Mouse (Mus musculus): ENCODE measurements around the gene Capn15. TPM values are rescaled to one million over a fixed set of nuclear protein-coding genes. Genes with fewer than 3 reads are reported as not detected.

Capn15 gene
- polyA plus RNA-seq, 1 experiment from 2014 or later: 8.3 TPM

GRCm38 (mm10) chr17:25949981-25950380 lies 35.6 kb downstream of the Capn15 start:
- Histone ChIP-seq H3K4me2 (ENCODE audit: low read depth, low read length) (no peak overlapping the region), H3K27ac (ENCODE audit: low read depth) (no peak overlapping the region), H3K9ac (replicated peaks) (no peak overlapping the region), H3K4me3 (ENCODE audit: low read depth, low read length) (no peak overlapping the region), H3K27me3 (ENCODE audit: insufficient read depth, low read length) (peaks cover 42% of the 10 kb centered on the region), H3K4me1 (ENCODE audit: insufficient read depth) (peaks cover 35% of the 10 kb centered on the region), H3K9me3 (ENCODE audit: low read length) (no peaks in the 10 kb centered on the region), H3K36me3 (replicated peaks; ENCODE audit: insufficient read depth, low read length) (no peaks in the 10 kb centered on the region)
- TF ChIP-seq CTCF (IDR thresholded peaks at IDR 0.05; ENCODE audit: low read depth) (no peak), EP300 (IDR thresholded peaks at IDR 0.05; ENCODE audit: low read depth) (no peak)
- DNase-seq: no peak
- ATAC-seq: no peak
- 72% methylated on average over 5 of the region's 5 CpGs for WGBS (ENCODE audit: insufficient replicate concordance)

DNA sequence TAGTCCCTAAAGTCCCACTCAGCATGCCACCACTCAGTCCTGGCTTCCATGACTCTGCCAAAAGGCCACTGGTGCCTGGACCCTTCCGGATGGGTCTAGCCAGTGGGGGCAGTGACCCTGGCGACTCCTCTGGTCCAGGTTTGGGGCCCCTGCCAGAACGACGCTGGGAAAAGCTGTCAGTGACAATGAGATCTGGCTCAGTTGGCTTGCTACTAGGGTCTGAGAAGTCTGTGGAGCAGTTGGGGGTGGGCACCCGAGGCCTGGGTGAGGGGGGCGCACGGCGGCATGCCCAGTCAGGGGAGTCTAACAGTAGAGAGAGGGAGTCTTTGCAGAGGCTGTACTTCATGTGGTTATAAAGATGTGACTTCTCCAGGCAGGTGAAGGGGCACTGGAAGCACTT lies 37.5 kb downstream of the Capn15 start:
- Histone ChIP-seq H3K4me3 (ENCODE audit: low read depth, low read length) (no peak overlapping the region), H3K36me3 (replicated peaks; ENCODE audit: insufficient read depth, low read length) (no peaks in the 10 kb centered on the region), H3K27ac (ENCODE audit: low read depth) (no peak overlapping the region), H3K4me1 (ENCODE audit: insufficient read depth) (peaks cover 47% of the 10 kb centered on the region), H3K27me3 (ENCODE audit: insufficient read depth, low read length) (peaks cover 34% of the 10 kb centered on the region), H3K9me3 (ENCODE audit: low read length) (no peaks in the 10 kb centered on the region), H3K9ac (replicated peaks) (no peak overlapping the region; the same call in 1 of the 2 replicates), H3K4me2 (ENCODE audit: low read depth, low read length) (no peak overlapping the region)
- TF ChIP-seq CTCF (IDR thresholded peaks at IDR 0.05; ENCODE audit: low read depth) (no peak), EP300 (IDR thresholded peaks at IDR 0.05; ENCODE audit: low read depth) (no peak)
- no peak for ATAC-seq
- 79% methylated on average over 8 of the region's 8 CpGs for WGBS (ENCODE audit: insufficient replicate concordance)
- DNase-seq: no peak

DNA sequence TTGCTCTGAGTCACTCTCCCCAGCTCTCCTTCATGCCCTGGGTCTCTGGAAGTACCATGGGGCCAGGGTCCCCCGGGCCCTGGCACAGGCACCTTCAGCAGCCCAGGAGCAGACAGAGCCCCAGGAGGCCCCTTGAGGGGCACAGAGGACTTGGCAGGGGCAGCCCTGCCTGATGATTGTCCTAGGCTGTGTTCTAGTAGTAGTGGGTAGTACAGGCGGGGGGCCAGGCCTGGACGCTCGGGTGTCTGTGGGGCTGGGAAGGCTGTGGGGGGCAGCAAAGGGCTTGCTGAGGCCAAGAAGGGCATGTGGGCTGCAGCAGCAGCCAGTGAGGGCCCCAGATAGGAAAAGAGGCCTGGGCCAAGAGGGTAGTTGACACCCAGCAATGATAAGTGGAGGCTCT lies 38.0 kb downstream of the Capn15 start:
- no peak overlapping the region for H3K4me2 ChIP-seq (ENCODE audit: low read depth, low read length)
- H3K4me1 ChIP-seq (ENCODE audit: insufficient read depth): peaks cover 49% of the 10 kb centered on the region
- no peaks in the 10 kb centered on the region for H3K9me3 ChIP-seq (ENCODE audit: low read length)
- ATAC-seq: no peak
- peaks cover 30% of the 10 kb centered on the region for H3K27me3 ChIP-seq (ENCODE audit: insufficient read depth, low read length)
- no peak overlapping the region for H3K4me3 ChIP-seq (ENCODE audit: low read depth, low read length)
- H3K36me3 ChIP-seq (replicated peaks; ENCODE audit: insufficient read depth, low read length): no peaks in the 10 kb centered on the region
- TF ChIP-seq EP300 (IDR thresholded peaks at IDR 0.05; ENCODE audit: low read depth) (no peak), CTCF (IDR thresholded peaks at IDR 0.05; ENCODE audit: low read depth) (no peak)
- peak overlapping the region; percentile 34 for H3K27ac ChIP-seq (ENCODE audit: low read depth)
- no peak for DNase-seq
- 78% methylated on average over 4 of the region's 4 CpGs for WGBS (ENCODE audit: insufficient replicate concordance)
- peak overlapping the region; percentile 44; the same call in 1 of the 2 replicates for H3K9ac ChIP-seq (replicated peaks)

DNA sequence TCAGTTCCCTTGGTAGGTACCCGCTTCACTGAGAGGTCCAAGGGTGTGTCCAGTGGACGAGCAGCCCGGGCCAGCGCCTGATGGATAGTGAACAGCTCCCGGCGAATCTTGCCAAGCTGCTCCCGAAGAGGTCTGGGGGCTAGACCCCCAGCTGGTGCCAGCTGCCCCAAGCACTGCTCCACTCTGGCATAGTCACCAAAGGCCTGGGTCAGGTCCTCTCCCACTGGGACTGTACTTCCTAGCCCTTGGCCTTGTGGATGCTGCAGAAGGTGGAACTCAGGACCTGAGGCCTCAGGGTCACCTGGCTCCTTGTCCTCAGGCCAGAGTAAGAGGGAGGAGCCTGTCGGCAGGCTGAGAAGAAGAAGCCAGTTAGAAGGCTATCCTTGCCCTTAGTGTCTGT lies 38.7 kb downstream of the Capn15 start:
- Histone ChIP-seq H3K27me3 (ENCODE audit: insufficient read depth, low read length) (peaks cover 23% of the 10 kb centered on the region), H3K36me3 (replicated peaks; ENCODE audit: insufficient read depth, low read length) (no peaks in the 10 kb centered on the region), H3K4me2 (ENCODE audit: low read depth, low read length) (no peak overlapping the region; the same call in 1 of the 2 replicates), H3K27ac (ENCODE audit: low read depth) (peak overlapping the region; percentile 58), H3K9me3 (ENCODE audit: low read length) (no peaks in the 10 kb centered on the region), H3K4me3 (ENCODE audit: low read depth, low read length) (no peak overlapping the region), H3K9ac (replicated peaks) (peak overlapping the region; percentile 44; the same call in 1 of the 2 replicates), H3K4me1 (ENCODE audit: insufficient read depth) (peaks cover 48% of the 10 kb centered on the region)
- ATAC-seq (no peak), DNase-seq (no peak)
- WGBS (ENCODE audit: insufficient replicate concordance): 87% methylated on average over 8 of the region's 8 CpGs
- TF ChIP-seq EP300 (IDR thresholded peaks at IDR 0.05; ENCODE audit: low read depth) (no peak), CTCF (IDR thresholded peaks at IDR 0.05; ENCODE audit: low read depth) (no peak)

- Histone ChIP-seq H3K9me3 (ENCODE audit: low read length) (no peaks in the 10 kb centered on the region), H3K27ac (ENCODE audit: low read depth) (peak overlapping the region; percentile 58), H3K4me2 (ENCODE audit: low read depth, low read length) (peak overlapping the region; percentile 27), H3K36me3 (replicated peaks; ENCODE audit: insufficient read depth, low read length) (no peaks in the 10 kb centered on the region), H3K27me3 (ENCODE audit: insufficient read depth, low read length) (peaks cover 17% of the 10 kb centered on the region), H3K9ac (replicated peaks) (no peak overlapping the region; the same call in 1 of the 2 replicates), H3K4me1 (ENCODE audit: insufficient read depth) (peaks cover 46% of the 10 kb centered on the region), H3K4me3 (ENCODE audit: low read depth, low read length) (no peak overlapping the region)
- 61% methylated on average over 7 of the region's 7 CpGs for WGBS (ENCODE audit: insufficient replicate concordance)
- ATAC-seq (no peak), DNase-seq (no peak)
- TF ChIP-seq CTCF (IDR thresholded peaks at IDR 0.05; ENCODE audit: low read depth) (no peak), EP300 (IDR thresholded peaks at IDR 0.05; ENCODE audit: low read depth) (0 out of 2 replicates have a peak, but pooled peaks have one; percentile 20)
Observed at GRCm38 (mm10) chr17:25946349-25946748, 39.2 kb downstream of the Capn15 start.

GRCm38 (mm10) chr17:25945517-25946155 lies 40.0 kb downstream of the Capn15 start:
- H3K4me1 ChIP-seq (ENCODE audit: insufficient read depth): peaks cover 48% of the 10 kb centered on the region
- no peak overlapping the region for H3K4me2 ChIP-seq (ENCODE audit: low read depth, low read length)
- no peak overlapping the region for H3K4me3 ChIP-seq (ENCODE audit: low read depth, low read length)
- 77% methylated on average over 9 of the region's 9 CpGs for WGBS (ENCODE audit: insufficient replicate concordance)
- peaks cover 10% of the 10 kb centered on the region for H3K27me3 ChIP-seq (ENCODE audit: insufficient read depth, low read length)
- H3K36me3 ChIP-seq (replicated peaks; ENCODE audit: insufficient read depth, low read length): peaks cover 3% of the 10 kb centered on the region; the same call in 1 of the 2 replicates
- TF ChIP-seq CTCF (IDR thresholded peaks at IDR 0.05; ENCODE audit: low read depth) (no peak), EP300 (IDR thresholded peaks at IDR 0.05; ENCODE audit: low read depth) (no peak)
- H3K27ac ChIP-seq (ENCODE audit: low read depth): peak overlapping the region; percentile 87
- H3K9ac ChIP-seq (replicated peaks): no peak overlapping the region
- H3K9me3 ChIP-seq (ENCODE audit: low read length): no peaks in the 10 kb centered on the region
- DNase-seq (no peak), ATAC-seq (no peak)

Measured in liver, postnatal 0 days (tissue).